Mouse (Mus musculus): ENCODE measurements around the gene Dohh. TPM values are rescaled to one million over a fixed set of nuclear protein-coding genes. Genes with fewer than 3 reads are reported as not detected.

Dohh gene
- total and polyA plus RNA-seq, 3 experiments = 78.2 to 131 (median 81.7) TPM

- no peak for TF ChIP-seq RCOR1 (conservative IDR thresholded peaks at IDR 0.05; ENCODE audit: low read depth, low read length)
- TF ChIP-seq TBP (conservative IDR thresholded peaks at IDR 0.05; ENCODE audit: low read depth, low read length) = no peak
- TF ChIP-seq POLR2A (IDR thresholded peaks at IDR 0.05; ENCODE audit: low read depth, low read length) = no peak
- TF ChIP-seq SMC3 (IDR thresholded peaks at IDR 0.05; ENCODE audit: low read depth, low read length) = no peak
- TF ChIP-seq GABPA (IDR thresholded peaks at IDR 0.05; ENCODE audit: insufficient replicate concordance, low read depth, low read length) = no peak
- no peak for TF ChIP-seq PAX5 (IDR thresholded peaks at IDR 0.05; ENCODE audit: low read length)
These were observed 27.5 kb downstream of the Dohh start (continued) for GRCm38 (mm10) chr10:81411471-81412400.

- H3K4me1 ChIP-seq (ENCODE audit: control insufficient read depth in 1 of 2, insufficient read depth in 2 of 2) = peaks cover 62 to 80% of the 10 kb centered on the region in 2 experiments
- H3K27ac ChIP-seq (ENCODE audit: insufficient read depth, low read depth) = peak overlapping the region; percentile 25; the same call in 1 of the 2 replicates
- TF ChIP-seq CTCF (conservative IDR thresholded peaks at IDR 0.05 in 1 of 2, IDR thresholded peaks at IDR 0.05 in 1 of 2; ENCODE audit: low read depth in 2 of 2, low read length in 2 of 2) (no peak), ELF1 (IDR thresholded peaks at IDR 0.05; ENCODE audit: low read depth, low read length) (no peak), JUND (conservative IDR thresholded peaks at IDR 0.05; ENCODE audit: low read depth, low read length) (no peak), GABPA (IDR thresholded peaks at IDR 0.05; ENCODE audit: insufficient replicate concordance, low read depth, low read length) (no peak), ZC3H11A (IDR thresholded peaks at IDR 0.05; ENCODE audit: low read depth, low read length) (no peak), RAD21 (IDR thresholded peaks at IDR 0.05; ENCODE audit: low read depth, low read length) (no peak), KAT2A (IDR thresholded peaks at IDR 0.05; ENCODE audit: insufficient replicate concordance, low read length) (no peak), MAX (IDR thresholded peaks at IDR 0.05; ENCODE audit: low read length) (no peak), MAFK (IDR thresholded peaks at IDR 0.05; ENCODE audit: insufficient replicate concordance, low read length) (no peak), ZMIZ1 (IDR thresholded peaks at IDR 0.05; ENCODE audit: low read depth, low read length) (no peak), NRF1 (IDR thresholded peaks at IDR 0.05; ENCODE audit: low read depth, low read length) (no peak), CHD1 (IDR thresholded peaks at IDR 0.05; ENCODE audit: low read depth, low read length) (no peak), ZNF384 (IDR thresholded peaks at IDR 0.05; ENCODE audit: low read depth, low read length) (no peak)
These were observed 28.5 kb downstream of the Dohh start for GRCm38 (mm10) chr10:81412586-81413309.

More at GRCm38 (mm10) chr10:81412586-81413309, 28.5 kb downstream of the Dohh start:
- no peak overlapping the region for H3K4me2 ChIP-seq (ENCODE audit: insufficient read depth, low read depth, poor library complexity, severe bottlenecking)
- H3K4me3 ChIP-seq (replicated peaks in 1 of 3; ENCODE audit: low read depth in 2 of 3, low read length in 2 of 3, poor library complexity in 1 of 3) = peak overlapping the region in 1 of 3 experiments; percentile 6
- H3K27me3 ChIP-seq (replicated peaks) = no peaks in the 10 kb centered on the region
- H3K79me2 ChIP-seq (replicated peaks; ENCODE audit: control insufficient read depth, extremely low read depth, insufficient read depth, poor library complexity, severe bottlenecking) = 0 out of 2 replicates have a peak, but pooled peaks cover 5% of the 10 kb centered on the region
- no peaks in the 10 kb centered on the region for H3K9me3 ChIP-seq (replicated peaks; ENCODE audit: low read length)
- no peak overlapping the region for H3K9ac ChIP-seq (ENCODE audit: insufficient read depth, low read depth)
- in situ Hi-C loops (cut with MboI; ENCODE audit: low pct_ligation_motif_present, low pct_unique_long_range_greater_than_20kb, low sequenced_read_pairs) (no loop called here), dilution Hi-C loops (cut with MboI; ENCODE audit: extremely low pct_ligation_motif_present, extremely low pct_unique_long_range_greater_than_20kb, low sequenced_read_pairs) (no loop called here)
- H3K36me3 ChIP-seq (replicated peaks in 1 of 2; ENCODE audit: control insufficient read depth in 1 of 2, insufficient read depth in 1 of 2, low read length in 1 of 2) = peaks cover 22 to 51% of the 10 kb centered on the region in 2 experiments
- no peak for DNase-seq (ENCODE audit: extremely low read depth)

All from CH12.LX (cell line).